Mouse (Mus musculus) liver, adult (tissue): ENCODE measurements around the gene Slit3.

Experiments used
- GATA4 ChIP-seq: IDR thresholded peaks from 2 replicates; pipeline ENCODE4 v1.6.1; 2014; ENCODE audit warnings: mild to moderate bottlenecking, low read length; ENCODE audit not compliant: insufficient replicate concordance

Slit3 gene

DNA sequence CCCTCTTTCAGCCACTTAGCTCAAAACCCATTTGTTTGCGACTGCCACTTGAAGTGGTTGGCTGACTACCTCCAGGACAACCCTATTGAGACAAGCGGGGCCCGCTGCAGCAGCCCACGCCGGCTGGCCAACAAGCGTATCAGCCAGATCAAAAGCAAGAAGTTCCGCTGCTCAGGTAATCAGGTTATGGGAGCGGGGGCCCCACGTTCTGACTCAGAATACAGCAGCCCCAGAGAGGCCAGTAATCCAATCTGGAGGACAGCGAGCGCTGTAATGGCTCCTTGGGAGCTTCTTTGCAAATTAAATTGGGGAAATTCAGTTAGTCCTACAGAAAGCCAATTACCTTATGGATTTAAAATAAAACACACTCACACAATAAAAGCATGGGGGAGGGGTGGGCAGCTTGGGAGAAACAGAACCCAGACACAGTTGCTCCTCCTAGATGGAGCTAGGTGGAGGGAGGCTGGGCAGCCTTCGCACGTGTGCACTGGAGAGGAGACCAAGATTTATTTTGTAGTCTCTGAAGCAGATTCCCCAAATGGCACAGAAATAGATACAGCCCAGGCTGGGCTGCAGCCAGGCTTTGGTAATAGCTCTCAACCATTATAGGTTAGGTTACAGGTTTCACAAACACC, 491.4 kb downstream of the Slit3 start:
- TF ChIP-seq GATA4: no peak

DNA sequence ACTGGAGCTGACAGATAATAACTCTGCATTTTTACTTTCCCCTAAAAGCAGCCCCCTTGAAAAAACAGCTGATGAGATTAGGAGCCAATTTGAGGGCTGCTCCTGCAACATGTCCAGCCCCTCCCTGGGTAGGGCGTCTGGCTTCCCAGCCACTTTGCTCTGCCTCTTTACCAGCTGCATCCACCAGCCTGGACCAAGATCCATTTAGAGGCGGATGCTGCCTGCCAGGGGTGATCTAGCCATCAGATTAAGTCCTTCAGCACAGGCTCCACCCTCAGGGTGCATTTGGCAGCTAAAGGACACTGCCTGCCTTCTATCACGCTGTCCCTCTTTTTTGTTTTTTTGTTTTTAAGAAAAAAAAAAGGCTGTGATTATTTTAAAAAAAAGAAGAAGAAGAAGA, 493.5 kb downstream of the Slit3 start:
- TF ChIP-seq GATA4: no peak

DNA sequence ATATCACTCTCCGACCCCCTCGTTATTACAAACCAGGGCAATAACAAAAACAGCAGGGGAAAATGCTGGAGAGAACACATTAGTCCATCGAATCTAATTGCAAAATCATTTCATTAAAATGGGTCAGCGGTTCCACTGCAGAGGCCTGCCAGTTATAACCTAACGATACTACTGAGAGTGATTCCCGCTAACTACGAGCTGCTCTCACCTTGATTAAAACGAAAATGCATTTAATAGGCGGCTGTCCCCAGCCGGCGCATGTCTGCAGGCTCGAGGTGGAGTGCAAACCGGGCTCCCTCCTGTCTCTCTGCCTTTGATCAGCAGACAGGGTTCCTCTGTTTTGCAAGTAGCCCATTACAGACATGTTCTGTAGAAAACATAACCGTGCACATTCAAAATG, 498.4 kb downstream of the Slit3 start:
- no peak for TF ChIP-seq GATA4

DNA sequence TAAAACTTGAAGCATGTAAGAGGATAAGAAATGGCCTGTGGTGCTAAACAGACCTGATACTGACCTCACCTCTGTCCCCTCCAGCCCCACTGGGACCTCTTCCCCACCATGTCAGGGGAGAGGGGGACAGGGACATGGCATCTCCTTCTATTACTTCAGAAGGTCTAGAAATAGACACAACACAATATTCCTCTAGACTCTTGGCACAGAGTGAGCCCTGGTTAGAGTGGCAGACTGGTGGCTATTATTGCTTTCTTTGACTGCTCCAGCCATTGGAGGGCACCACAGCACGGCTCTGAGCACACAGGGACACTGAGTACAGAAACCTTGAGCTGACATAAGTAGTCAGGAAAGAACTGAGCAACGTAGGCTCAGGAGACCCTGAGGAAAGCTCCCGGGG, 501.7 kb downstream of the Slit3 start:
- no peak for TF ChIP-seq GATA4

DNA sequence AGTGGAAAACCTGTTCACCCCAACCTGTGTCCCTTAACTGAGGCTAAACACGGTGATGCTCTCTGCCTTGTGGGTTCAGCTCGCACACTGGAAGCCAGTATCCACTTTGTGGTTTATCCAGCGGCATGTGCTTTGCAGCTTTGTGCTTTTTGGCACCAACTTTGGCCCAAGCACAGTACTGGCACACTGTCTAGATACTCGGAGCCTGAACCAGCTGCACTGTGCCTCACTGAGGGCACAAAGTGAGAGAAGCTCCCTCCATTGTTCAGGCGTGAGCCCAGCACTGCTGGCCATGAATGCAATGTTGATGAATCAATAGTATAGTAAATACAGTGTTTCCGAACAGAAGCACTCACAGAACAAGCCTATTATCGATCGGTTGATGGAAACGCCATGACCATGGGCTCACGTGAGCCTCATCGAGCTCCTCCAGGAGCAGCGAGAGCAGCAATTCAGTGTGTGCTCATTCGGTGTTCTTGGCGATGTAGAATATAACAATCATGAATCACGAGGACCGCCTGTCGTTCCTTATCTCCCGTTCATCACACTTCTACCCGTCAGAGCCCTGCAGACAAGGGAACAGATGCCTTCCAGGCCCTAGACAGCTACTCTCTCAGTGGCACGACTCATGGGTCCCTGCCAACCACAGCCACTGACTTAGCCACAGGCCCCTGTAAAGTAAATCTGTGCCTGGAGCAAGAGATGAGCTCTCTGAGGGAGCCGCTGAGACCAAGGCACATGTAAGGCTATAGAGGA, 503.7 kb downstream of the Slit3 start:
- TF ChIP-seq GATA4: no peak

DNA sequence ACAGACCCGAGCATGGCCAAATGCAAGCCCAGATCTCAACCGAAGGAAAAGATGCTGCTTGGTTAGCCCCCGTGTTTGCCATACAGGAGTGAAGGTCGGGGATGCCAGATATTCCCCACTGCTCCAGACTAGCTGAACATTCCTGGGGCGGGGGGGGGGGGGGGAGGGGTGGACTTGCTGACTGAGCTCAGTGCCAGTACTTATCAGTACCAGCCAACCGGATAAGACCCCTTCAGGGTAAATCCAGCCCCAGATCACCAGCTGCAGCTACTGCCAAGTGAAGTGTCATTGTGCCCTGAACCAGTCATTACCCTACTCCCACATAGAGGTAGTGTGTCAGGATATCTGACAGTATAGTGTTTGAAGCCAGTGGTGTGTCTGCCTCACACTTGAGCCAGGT, 504.6 kb downstream of the Slit3 start:
- no peak for TF ChIP-seq GATA4

DNA sequence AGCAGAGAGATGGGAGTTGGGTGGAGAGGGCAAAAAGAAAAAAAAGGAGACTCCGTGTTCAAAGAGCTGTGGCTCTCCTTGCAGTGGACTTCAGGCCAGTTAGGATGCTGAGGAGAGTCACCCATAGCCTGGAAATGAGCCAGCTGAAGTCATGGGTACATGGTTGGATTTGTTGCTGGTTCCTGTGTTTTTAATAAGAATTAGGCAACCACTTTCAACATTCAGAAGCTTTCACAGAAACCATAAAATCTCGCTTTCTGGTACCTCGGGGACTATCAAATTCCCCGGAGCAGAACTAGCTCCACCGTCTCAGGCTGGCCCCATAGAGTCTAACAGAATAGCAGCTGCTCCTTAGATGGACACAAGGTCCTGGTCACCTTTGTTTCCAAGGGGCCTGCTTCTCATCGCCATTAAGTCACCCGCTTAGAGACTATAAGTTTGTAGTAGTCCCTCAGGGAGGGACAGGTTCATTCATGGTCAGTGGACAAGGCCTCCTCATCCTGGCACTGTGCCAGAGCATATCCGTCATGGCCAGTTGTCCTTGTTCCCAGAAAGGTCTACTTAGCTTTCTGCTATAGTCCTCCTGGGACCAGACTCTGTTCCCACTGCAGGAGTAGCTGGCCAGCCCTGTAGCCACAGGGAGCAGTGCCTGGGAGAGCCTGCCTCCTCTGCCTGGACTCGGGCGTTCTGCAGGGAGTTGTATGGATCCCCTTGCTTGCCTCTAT, 505.3 kb downstream of the Slit3 start:
- no peak for TF ChIP-seq GATA4

DNA sequence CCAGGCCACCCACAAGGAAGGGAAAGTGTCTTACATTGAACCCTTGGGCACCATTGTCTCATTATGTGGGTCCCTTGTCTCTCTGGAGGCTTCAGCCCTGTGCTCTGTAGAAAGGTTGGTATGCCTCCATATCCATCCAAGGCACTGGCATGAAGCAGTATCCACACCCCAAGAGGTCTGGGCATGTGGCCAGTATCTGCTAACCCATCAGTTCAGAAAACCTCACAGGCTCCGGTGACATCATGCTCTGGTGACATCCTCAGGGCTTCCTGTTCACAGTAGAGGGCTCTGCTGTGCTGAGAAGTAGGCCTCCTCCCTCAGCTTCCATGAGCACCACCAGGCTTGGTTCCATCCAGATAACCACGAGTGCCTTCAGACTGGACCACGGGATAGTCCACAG, 506.8 kb downstream of the Slit3 start:
- no peak for TF ChIP-seq GATA4

DNA sequence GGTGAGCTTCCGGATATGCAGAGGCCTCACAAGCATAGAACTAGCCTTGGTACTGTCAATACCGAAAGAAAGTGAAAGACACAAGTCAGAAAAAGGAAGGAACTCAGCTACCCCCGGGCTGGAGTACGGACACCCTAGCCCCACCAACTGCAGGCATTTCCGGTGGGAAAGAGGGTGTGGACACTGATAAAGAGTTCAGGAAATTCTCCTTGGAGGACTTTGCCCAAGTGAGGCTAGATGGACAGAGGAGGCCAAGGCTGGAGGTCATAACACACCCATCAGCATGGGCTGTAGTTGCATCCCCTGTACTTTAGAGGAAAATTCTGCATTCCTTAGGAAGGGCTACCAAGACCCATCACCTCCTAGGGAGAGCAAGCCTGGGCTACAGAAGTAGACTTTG, 511.2 kb downstream of the Slit3 start:
- TF ChIP-seq GATA4: no peak

DNA sequence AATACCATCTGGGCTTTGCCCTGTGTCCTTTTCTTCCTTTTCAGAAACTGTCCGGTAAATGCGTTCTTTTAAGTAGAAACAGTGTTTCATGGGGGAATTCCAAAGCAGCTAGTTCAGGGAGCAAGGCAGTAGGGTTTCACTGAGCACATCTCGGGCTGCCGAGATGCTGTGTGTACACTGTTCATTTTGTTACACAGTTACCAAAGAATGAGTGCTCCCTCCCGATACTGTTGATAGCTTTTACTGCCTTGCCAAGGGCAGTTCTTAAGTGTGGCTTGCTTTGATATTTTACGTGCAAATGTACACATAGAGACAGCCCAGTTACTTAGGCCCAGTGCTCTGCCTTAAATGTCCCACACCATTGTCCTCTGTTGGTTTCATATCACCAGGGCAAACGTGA, 516.1 kb downstream of the Slit3 start:
- TF ChIP-seq GATA4: no peak

DNA sequence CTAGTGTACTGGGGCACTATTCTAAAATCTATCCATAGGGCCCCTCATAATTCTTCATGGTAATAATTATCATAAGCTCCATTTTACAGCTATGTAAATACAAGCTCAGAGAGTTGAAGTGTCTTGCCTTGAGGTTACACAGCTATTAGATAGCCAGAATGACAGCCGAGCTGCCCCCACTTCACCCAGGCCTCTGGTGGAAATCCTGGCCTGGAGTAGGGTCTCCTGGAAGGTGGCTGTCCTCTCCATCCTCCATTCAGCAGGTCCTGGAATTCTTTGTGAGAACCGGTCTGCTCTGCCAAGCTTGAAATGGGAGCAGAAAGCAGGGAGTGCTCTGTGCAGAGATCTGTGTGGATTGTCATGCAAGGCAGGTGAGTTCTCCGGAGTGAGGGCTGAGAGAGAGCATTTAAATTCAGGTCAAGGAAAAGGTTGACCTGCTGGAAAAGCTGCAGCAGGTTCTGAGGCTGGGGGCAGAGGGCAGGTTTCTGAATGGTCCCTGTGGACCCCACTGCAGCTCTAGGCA, 517.9 kb downstream of the Slit3 start:
- TF ChIP-seq GATA4: no peak

DNA sequence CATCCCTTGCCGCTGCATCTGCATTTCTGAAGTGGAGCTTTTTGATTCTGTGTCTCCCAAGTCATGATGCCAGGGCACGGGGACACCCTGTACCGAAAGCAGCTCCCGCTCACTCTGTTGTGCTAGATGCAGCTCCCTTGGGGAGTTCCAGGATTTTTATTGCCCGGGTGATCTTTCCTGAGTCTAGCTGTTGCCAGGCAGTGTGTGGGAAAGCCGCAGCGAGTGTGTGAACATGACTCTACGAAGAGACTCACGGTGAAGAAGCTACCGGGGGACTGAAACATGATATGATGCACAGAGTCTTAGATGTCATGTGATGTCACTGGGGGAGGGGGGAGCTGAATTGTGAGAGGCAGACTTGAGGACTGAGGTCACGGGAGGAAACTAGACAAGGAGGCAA, 518.4 kb downstream of the Slit3 start:
- TF ChIP-seq GATA4: no peak

DNA sequence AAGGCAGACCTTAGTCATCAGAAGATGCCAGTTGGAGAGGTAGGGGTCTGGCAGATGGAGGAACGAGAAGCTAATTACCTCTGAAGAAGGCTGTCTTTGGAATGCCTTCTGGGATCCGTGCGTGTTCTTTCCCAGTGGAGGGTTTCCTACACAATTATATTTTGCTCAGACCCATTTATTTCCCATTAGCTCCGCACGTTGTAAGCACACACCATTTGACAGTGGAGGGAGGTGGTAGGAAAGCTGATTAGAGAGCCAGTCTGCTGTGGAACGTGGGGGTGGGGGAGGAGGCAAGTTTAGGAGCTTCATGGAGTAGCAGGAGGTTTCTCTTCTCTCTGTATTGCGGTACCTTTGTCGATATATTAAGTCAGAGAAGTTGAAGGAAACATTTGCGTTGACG, 530.3 kb downstream of the Slit3 start:
- TF ChIP-seq GATA4: no peak

DNA sequence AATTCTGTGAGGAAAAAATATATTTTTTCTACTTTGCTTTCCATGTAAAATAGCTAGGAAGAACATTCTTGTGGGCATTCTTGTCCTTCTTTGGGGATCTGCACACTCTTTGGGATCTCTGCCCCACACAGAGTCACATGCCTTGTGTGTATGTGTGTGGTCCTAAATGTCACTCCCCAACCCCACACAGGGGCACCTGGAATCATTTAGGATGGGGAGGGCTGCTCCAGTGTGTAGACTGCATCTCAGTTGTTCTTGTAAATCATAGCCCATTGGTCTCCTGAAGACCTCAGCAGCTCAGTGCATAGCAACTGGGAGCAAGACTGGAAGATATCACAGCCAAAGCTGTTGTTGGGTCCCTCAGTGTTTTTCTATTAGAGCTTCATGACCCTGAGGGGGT, 534.8 kb downstream of the Slit3 start:
- TF ChIP-seq GATA4: no peak

DNA sequence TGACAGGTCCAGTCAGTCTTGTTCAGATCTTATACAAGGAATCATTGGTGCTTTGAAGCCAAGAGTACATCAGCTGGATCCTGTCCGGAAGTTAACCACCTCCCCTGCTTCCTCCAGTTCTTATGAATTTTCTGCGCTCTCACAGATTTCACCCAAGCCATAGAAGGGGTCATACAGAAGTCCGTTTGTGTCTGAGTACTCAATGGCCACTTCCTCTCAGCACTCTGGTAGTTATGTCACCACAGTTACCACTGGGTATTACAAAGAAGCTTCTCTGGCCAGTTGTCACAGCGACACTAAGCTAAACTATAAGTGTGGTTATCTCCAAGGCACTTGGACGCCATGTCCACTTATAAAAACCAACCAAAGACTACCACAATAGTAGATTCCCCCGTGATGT, 536.6 kb downstream of the Slit3 start:
- TF ChIP-seq GATA4: no peak

DNA sequence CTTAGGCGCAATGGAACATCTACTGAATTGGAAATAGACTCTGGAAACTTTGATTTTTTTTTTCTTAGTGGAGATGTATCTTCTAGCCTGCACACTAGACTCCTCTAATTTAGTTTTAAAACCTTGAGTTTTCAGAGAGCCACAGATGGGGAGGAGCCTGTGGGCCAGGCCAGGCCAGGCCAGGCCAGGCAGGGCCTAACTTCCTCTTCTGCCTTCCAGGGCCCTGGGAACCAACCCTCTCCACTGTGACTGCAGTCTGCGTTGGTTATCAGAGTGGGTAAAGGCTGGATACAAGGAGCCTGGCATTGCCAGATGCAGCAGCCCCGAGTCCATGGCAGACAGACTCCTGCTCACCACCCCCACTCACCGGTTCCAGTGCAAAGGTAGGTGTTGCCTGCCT, 539.9 kb downstream of the Slit3 start:
- TF ChIP-seq GATA4: no peak

DNA sequence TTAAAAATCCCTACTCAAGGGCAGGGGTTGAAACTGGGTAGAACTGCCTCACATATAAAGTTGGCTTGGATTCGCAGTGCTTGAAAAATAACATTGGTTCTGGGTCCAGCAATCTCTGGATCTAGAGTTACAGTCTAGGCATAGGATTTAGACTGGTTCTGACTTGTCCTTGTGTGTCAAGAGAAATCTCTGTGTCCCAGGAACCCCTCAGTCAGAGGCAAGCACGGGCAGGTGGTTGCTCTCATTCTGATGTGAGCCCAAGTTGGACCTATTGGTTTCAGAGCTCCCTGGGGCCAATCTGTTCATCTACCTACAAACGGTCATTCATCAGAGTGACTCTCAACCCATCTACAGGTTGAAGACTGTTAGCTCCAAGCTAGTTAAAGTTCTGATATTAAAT, 541.9 kb downstream of the Slit3 start:
- no peak for TF ChIP-seq GATA4

DNA sequence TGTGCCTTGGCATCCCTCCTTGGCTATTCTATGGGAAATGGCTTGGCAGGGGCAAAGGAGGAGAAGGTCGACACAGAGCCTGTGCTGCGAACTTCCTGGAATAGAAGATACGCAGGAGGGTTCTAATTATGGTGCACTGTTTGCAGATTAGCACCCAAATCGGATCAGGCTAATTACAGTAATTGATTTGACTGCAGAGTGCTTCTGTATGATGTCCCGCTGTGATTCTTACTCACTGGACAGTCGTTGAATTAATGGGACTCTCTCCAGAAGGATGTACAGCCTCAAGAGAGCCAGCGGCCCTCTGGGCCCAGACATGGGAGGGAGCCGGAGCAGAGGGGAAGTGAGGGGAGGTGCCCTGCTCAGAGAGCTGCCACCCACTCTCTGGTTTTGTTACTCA, 542.6 kb downstream of the Slit3 start:
- no peak for TF ChIP-seq GATA4
